Mouse (Mus musculus): ENCODE measurements around the gene Cck.

DNA sequence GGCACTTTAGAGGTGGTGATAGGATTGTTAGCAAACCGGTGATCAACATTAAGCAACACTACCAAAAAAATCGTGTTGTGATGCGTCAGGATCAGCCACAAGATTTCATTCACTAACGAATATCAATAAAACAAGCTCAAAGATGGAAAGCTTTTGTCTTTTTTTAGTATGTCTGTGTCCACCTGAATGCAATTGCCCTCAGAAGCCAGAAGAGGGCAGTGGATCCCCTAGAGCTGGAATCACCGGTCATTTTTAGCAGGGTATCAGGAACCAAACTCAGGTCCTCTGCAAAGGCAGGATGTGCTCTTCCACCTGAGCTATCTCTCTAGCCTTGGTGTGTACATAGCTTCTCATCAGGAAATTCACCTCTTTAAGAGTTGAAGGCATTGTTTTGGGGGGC lies 20.7 kb downstream of the Cck start:
- TF ChIP-seq MAFK (IDR thresholded peaks at IDR 0.05; ENCODE audit: insufficient read depth, low read depth, low read length) (no peak), HCFC1 (IDR thresholded peaks at IDR 0.05; ENCODE audit: borderline replicate concordance, insufficient read depth, low read length) (no peak), ZC3H11A (IDR thresholded peaks at IDR 0.05; ENCODE audit: borderline replicate concordance, low read depth, low read length) (no peak)

Data from ES-E14 (cell line).